Mouse (Mus musculus) embryonic facial prominence, embryonic 14.5 days (tissue): ENCODE data around the gene Dnajc17. TPM values are rescaled to one million over a fixed set of nuclear protein-coding genes. Genes with fewer than 3 reads are reported as not detected.

ENCODE experiments used
- ATAC-seq: fragments of 200-750 bp; cut with Nextera tagmentation; 2 replicates; pipeline ENCODE4 v1.8.0; 2017; ENCODE audit warnings: low read depth, moderate number of reproducible peaks, moderate TSS enrichment
- DNase-seq: peaks from one replicate; pipeline ENCODE4 v3.0.0-alpha.2; 2015; ENCODE audit warnings: low spot score
- H3K27ac ChIP-seq: fragments of 300-500 bp; sonication (generic); replicated peaks from 2 replicates; pipeline ENCODE4 v1.5.1; 2014; ENCODE audit warnings: low read depth, mild to moderate bottlenecking, low read length, moderate library complexity
- H3K27me3 ChIP-seq: fragments of 300-500 bp; sonication (generic); replicated peaks from 2 replicates; pipeline ENCODE4 v1.6.1; 2014; ENCODE audit warnings: low read length; ENCODE audit not compliant: control insufficient read depth, insufficient read depth
- H3K36me3 ChIP-seq: fragments of 300-500 bp; sonication (generic); 2 replicates; pipeline ENCODE4 v1.6.1; 2014; ENCODE audit warnings: low read length, mixed read lengths; ENCODE audit not compliant: control insufficient read depth, insufficient read depth
- H3K4me1 ChIP-seq: fragments of 300-500 bp; sonication (generic); 2 replicates; pipeline ENCODE4 v1.6.1; 2014; ENCODE audit warnings: antibody characterized with exemption, low read length; ENCODE audit not compliant: control insufficient read depth, insufficient read depth
- H3K4me2 ChIP-seq: fragments of 300-500 bp; sonication (generic); 2 replicates; pipeline ENCODE4 v1.6.1; 2014; ENCODE audit warnings: low read depth, mild to moderate bottlenecking, low read length, moderate library complexity, mixed read lengths
- H3K4me3 ChIP-seq: fragments of 300-500 bp; sonication (generic); 2 replicates; pipeline ENCODE4 v1.5.1; 2014; ENCODE audit warnings: low read depth, mild to moderate bottlenecking, low read length
- H3K9ac ChIP-seq: fragments of 300-500 bp; sonication (generic); 2 replicates; pipeline ENCODE4 v1.6.1; 2014; ENCODE audit warnings: low read depth, mild to moderate bottlenecking, low read length, moderate library complexity, mixed read lengths
- H3K9me3 ChIP-seq: fragments of 300-500 bp; sonication (generic); 2 replicates; pipeline ENCODE4 v1.6.1; 2016; ENCODE audit warnings: low read length; ENCODE audit not compliant: control insufficient read depth
- WGBS: fragments of 180-500 bp; shearing (Covaris S2); extraction: QIAGEN DNeasy Blood & Tissue Kit; methylation state at CpG from one replicate; pipeline ENCODE4 v1.1.7; 2014; 5-methylcytosine and 5-hydroxymethylcytosine counted together
- polyA plus RNA-seq: library from polyadenylated mRNA; unstranded; fragments of >200 nt; fragmentation: Nextera tagmentation; extraction: Ambion mirVana; gene quantifications from 2 replicates; pipeline ENCODE4 v1.2.1, GENCODE M21; 2014

Dnajc17 gene
- polyA plus RNA-seq, 1 experiment from 2014 or later: 15.7 TPM

GRCm38 (mm10) chr2:119163135-119163534 lies 45.5 kb downstream of the Dnajc17 start:
- ATAC-seq (no peak), DNase-seq (no peak)
- Histone ChIP-seq H3K27me3 (peaks cover 11% of the 10 kb centered on the region), H3K9ac (no peak overlapping the region), H3K27ac (no peak overlapping the region), H3K36me3 (no peaks in the 10 kb centered on the region), H3K4me1 (peaks cover 7% of the 10 kb centered on the region), H3K4me3 (no peak overlapping the region), H3K9me3 (no peaks in the 10 kb centered on the region), H3K4me2 (no peak overlapping the region)
- WGBS: 57% methylated on average over 3 of the region's 3 CpGs

GRCm38 (mm10) chr2:119161247-119161646 lies 47.3 kb downstream of the Dnajc17 start:
- Histone ChIP-seq H3K4me1 (no peaks in the 10 kb centered on the region), H3K36me3 (no peaks in the 10 kb centered on the region), H3K9ac (no peak overlapping the region), H3K27me3 (peaks cover 4% of the 10 kb centered on the region), H3K4me3 (no peak overlapping the region), H3K4me2 (no peak overlapping the region), H3K9me3 (no peaks in the 10 kb centered on the region), H3K27ac (no peak overlapping the region)
- no peak for DNase-seq
- no peak for ATAC-seq
- WGBS: 32% methylated on average over 2 of the region's 2 CpGs

GRCm38 (mm10) chr2:119157836-119158235 lies 50.8 kb downstream of the Dnajc17 start:
- no peak overlapping the region for H3K9ac ChIP-seq
- no peaks in the 10 kb centered on the region for H3K9me3 ChIP-seq

GRCm38 (mm10) chr2:119156681-119157572 lies 51.7 kb downstream of the Dnajc17 start, which contains the start of gene Rmdn3:
TSS of gene Rmdn3 (minus strand) at chr2:119157034.
- Histone ChIP-seq H3K4me2 (peak within 1 kb of the TSS; percentile 88), H3K27ac (peak within 1 kb of the TSS; percentile 59), H3K4me1 (peaks cover 3% of the 10 kb centered on the region; the same call in 1 of the 2 replicates), H3K36me3 (peaks cover 21% of the 10 kb centered on the region), H3K9me3 (no peaks in the 10 kb centered on the region), H3K4me3 (peak within 1 kb of the TSS; percentile 98), H3K9ac (peak within 1 kb of the TSS; percentile 93), H3K27me3 (no peaks in the 10 kb centered on the region)
- ATAC-seq: peak; percentile 92
- DNase-seq: peak; percentile 96
- WGBS: under 1% methylated on average over 37 of the region's 57 CpGs

More at GRCm38 (mm10) chr2:119157836-119158235, 50.8 kb downstream of the Dnajc17 start:
- Histone ChIP-seq H3K27ac (no peak overlapping the region), H3K4me1 (peaks cover 3% of the 10 kb centered on the region; the same call in 1 of the 2 replicates), H3K27me3 (no peaks in the 10 kb centered on the region), H3K36me3 (peaks cover 12% of the 10 kb centered on the region), H3K4me3 (no peak overlapping the region), H3K4me2 (peak overlapping the region; percentile 88; the same call in 1 of the 2 replicates)
- ATAC-seq (no peak), DNase-seq (no peak)

- 7% methylated on average over 27 of the region's 34 CpGs for WGBS
- Histone ChIP-seq H3K4me3 (peak overlapping the region; percentile 98), H3K36me3 (peaks cover 28% of the 10 kb centered on the region), H3K4me2 (peak overlapping the region; percentile 88), H3K9ac (peak overlapping the region; percentile 93), H3K27ac (peak overlapping the region; percentile 59; the same call in 1 of the 2 replicates), H3K4me1 (peaks cover 3% of the 10 kb centered on the region; the same call in 1 of the 2 replicates), H3K27me3 (no peaks in the 10 kb centered on the region), H3K9me3 (no peaks in the 10 kb centered on the region)
- ATAC-seq (no peak; the same call in 1 of the 2 replicates), DNase-seq (no peak)
These were observed 52.4 kb downstream of the Dnajc17 start for GRCm38 (mm10) chr2:119156081-119156680.

- WGBS: 84% methylated on average over 9 of the region's 9 CpGs
These were observed 53.2 kb downstream of the Dnajc17 start for GRCm38 (mm10) chr2:119155388-119155787.

GRCm38 (mm10) chr2:119154683-119155082 lies 53.9 kb downstream of the Dnajc17 start:
- WGBS: 87% methylated on average over 2 of the region's 2 CpGs
- Histone ChIP-seq H3K9ac (no peak overlapping the region), H3K27ac (no peak overlapping the region), H3K9me3 (no peaks in the 10 kb centered on the region), H3K36me3 (peaks cover 43% of the 10 kb centered on the region), H3K27me3 (no peaks in the 10 kb centered on the region), H3K4me2 (no peak overlapping the region), H3K4me3 (no peak overlapping the region), H3K4me1 (peaks cover 3% of the 10 kb centered on the region; the same call in 1 of the 2 replicates)
- DNase-seq (no peak), ATAC-seq (no peak)

More at GRCm38 (mm10) chr2:119155388-119155787, 53.2 kb downstream of the Dnajc17 start:
- Histone ChIP-seq H3K4me3 (peak overlapping the region; percentile 98; the same call in 1 of the 2 replicates), H3K9me3 (no peaks in the 10 kb centered on the region), H3K4me2 (peak overlapping the region; percentile 88; the same call in 1 of the 2 replicates), H3K4me1 (peaks cover 3% of the 10 kb centered on the region; the same call in 1 of the 2 replicates), H3K27ac (no peak overlapping the region), H3K27me3 (no peaks in the 10 kb centered on the region), H3K36me3 (peaks cover 36% of the 10 kb centered on the region), H3K9ac (peak overlapping the region; percentile 93)
- no peak for DNase-seq
- no peak for ATAC-seq

GRCm38 (mm10) chr2:119152255-119152654 lies 56.3 kb downstream of the Dnajc17 start:
- no peak for ATAC-seq
- no peak overlapping the region for H3K4me3 ChIP-seq
- H3K36me3 ChIP-seq: peaks cover 66% of the 10 kb centered on the region
- H3K9ac ChIP-seq: no peak overlapping the region
- WGBS: 92% methylated on average over 6 of the region's 6 CpGs
- no peaks in the 10 kb centered on the region for H3K9me3 ChIP-seq
- DNase-seq: no peak
- no peak overlapping the region for H3K4me2 ChIP-seq
- no peak overlapping the region for H3K27ac ChIP-seq
- no peaks in the 10 kb centered on the region for H3K27me3 ChIP-seq
- H3K4me1 ChIP-seq: peaks cover 3% of the 10 kb centered on the region; the same call in 1 of the 2 replicates
